8 mouse cellular contexts compared by ENCODE assay signal in genomic region chr6:136465959-136466381, GRCm38 (mm10). TPM values are rescaled to one million over a fixed set of nuclear protein-coding genes. Genes with fewer than 3 reads are reported as not detected.
A peak's percentile ranks its signal among the peaks of the same experiment; 100 is the strongest.
DNase-seq lines count a peak whose midpoint lies in the region; ATAC-seq and TF ChIP-seq lines count a peak whose summit lies in the region.

No protein-coding gene starts in this region.

- 11% methylated on average over 8 of the region's 8 CpGs for WGBS in heart, embryonic 14.5 days
- 25% methylated on average over 8 of the region's 8 CpGs for WGBS in liver, embryonic 16.5 days (ENCODE audit: insufficient replicate concordance)
- 27% methylated on average over 8 of the region's 8 CpGs for WGBS in neural tube, embryonic 15.5 days

- peaks cover 41% of the 10 kb centered on the region for H3K9me3 ChIP-seq in E14TG2a.4 (ENCODE audit: low read length)
- no peaks in the 10 kb centered on the region for H3K9me3 ChIP-seq in heart, embryonic 14.5 days (ENCODE audit: control insufficient read depth, low read length)
- H3K9me3 ChIP-seq in liver, embryonic 16.5 days (replicated peaks; ENCODE audit: control insufficient read depth, low read length) = no peaks in the 10 kb centered on the region
- H3K9me3 ChIP-seq in neural tube, embryonic 15.5 days (replicated peaks) = no peaks in the 10 kb centered on the region

- peak; percentile 60 for TF ChIP-seq CTCF in E14TG2a.4 (conservative IDR thresholded peaks at IDR 0.05; ENCODE audit: low read length)
- peak; percentile 58 for TF ChIP-seq CTCF in bone marrow macrophage, adult 2 months (IDR thresholded peaks at IDR 0.05; ENCODE audit: low read depth, low read length)

- peak overlapping the region; percentile 47 for H3K4me2 ChIP-seq in heart, embryonic 14.5 days (ENCODE audit: low read length)
- peak overlapping the region; percentile 44 for H3K4me2 ChIP-seq in liver, embryonic 16.5 days (ENCODE audit: low read depth, low read length)
- H3K4me2 ChIP-seq in neural tube, embryonic 15.5 days = no peak overlapping the region

- peaks cover 16% of the 10 kb centered on the region for H3K36me3 ChIP-seq in E14TG2a.4 (ENCODE audit: insufficient read depth, low read length)
- no peaks in the 10 kb centered on the region for H3K36me3 ChIP-seq in heart, embryonic 14.5 days (ENCODE audit: control insufficient read depth, insufficient read depth, low read length)
- H3K36me3 ChIP-seq in liver, embryonic 16.5 days (ENCODE audit: control insufficient read depth, insufficient read depth) = no peaks in the 10 kb centered on the region
- H3K36me3 ChIP-seq in neural tube, embryonic 15.5 days = no peaks in the 10 kb centered on the region

- peaks cover 64% of the 10 kb centered on the region for H3K4me1 ChIP-seq in E14TG2a.4 (replicated peaks; ENCODE audit: low read depth, low read length)
- H3K4me1 ChIP-seq in bone marrow macrophage, adult 2 months (ENCODE audit: control insufficient read depth, insufficient read depth, low read length) = peaks cover 22% of the 10 kb centered on the region
- peaks cover 29 to 37% of the 10 kb centered on the region in 2 experiments for H3K4me1 ChIP-seq in heart, embryonic 14.5 days (ENCODE audit: control insufficient read depth in 2 of 2, insufficient read depth in 2 of 2, low read length in 2 of 2)
- peaks cover 64% of the 10 kb centered on the region for H3K4me1 ChIP-seq in liver, embryonic 16.5 days (ENCODE audit: control insufficient read depth, low read depth, low read length)
- peaks cover 31% of the 10 kb centered on the region for H3K4me1 ChIP-seq in neural tube, embryonic 15.5 days

- TF ChIP-seq POLR2A in bone marrow macrophage, adult 2 months (IDR thresholded peaks at IDR 0.05; ENCODE audit: borderline replicate concordance, low read depth, low read length) = no peak

- DNase-seq in fibroblast of lung, adult 2 months (ENCODE audit: low read depth) = peak; percentile 89
- DNase-seq in kidney, postnatal 10 days = peak; percentile 82
- peak; percentile 63 to 78 for DNase-seq in thymus, postnatal 10 days (ENCODE audit: low spot score in 2 of 2)

- no peak for ATAC-seq in heart, embryonic 14.5 days (ENCODE audit: insufficient number of reproducible peaks, insufficient read depth, low FRiP score, low read depth)
- no peak for ATAC-seq in liver, embryonic 16.5 days (ENCODE audit: low read depth)
- no peak for ATAC-seq in neural tube, embryonic 15.5 days (ENCODE audit: low FRiP score)

- H3K9ac ChIP-seq in heart, embryonic 14.5 days (ENCODE audit: low read length) = no peak overlapping the region
- peak overlapping the region; percentile 26 for H3K9ac ChIP-seq in liver, embryonic 16.5 days (ENCODE audit: low read depth, low read length)
- no peak overlapping the region for H3K9ac ChIP-seq in neural tube, embryonic 15.5 days (replicated peaks)

- H3K4me3 ChIP-seq in E14TG2a.4 (replicated peaks; ENCODE audit: low read length) = no peak overlapping the region
- H3K4me3 ChIP-seq in bone marrow macrophage, adult 2 months (ENCODE audit: insufficient read depth, low read length) = no peak overlapping the region
- no peak overlapping the region for H3K4me3 ChIP-seq in heart, embryonic 14.5 days (ENCODE audit: control insufficient read depth in 1 of 2, insufficient read depth in 1 of 2, low read depth in 1 of 2, low read length in 2 of 2)
- H3K4me3 ChIP-seq in liver, embryonic 16.5 days (ENCODE audit: low read depth, low read length) = peak overlapping the region; percentile 17; the same call in 1 of the 2 replicates
- no peak overlapping the region for H3K4me3 ChIP-seq in neural tube, embryonic 15.5 days (replicated peaks)

- no peak overlapping the region for H3K27ac ChIP-seq in bone marrow macrophage, adult 2 months (ENCODE audit: insufficient read depth, low read depth, low read length)
- peak overlapping the region; percentile 53 to 94 for H3K27ac ChIP-seq in heart, embryonic 14.5 days (replicated peaks in 1 of 2; ENCODE audit: control insufficient read depth in 1 of 2, insufficient read depth in 1 of 2, low read depth in 2 of 2, low read length in 2 of 2)
- H3K27ac ChIP-seq in liver, embryonic 16.5 days (ENCODE audit: low read length) = peak overlapping the region; percentile 35; the same call in 1 of the 2 replicates
- peak overlapping the region; percentile 92; the same call in 1 of the 2 replicates for H3K27ac ChIP-seq in neural tube, embryonic 15.5 days (replicated peaks)

- no peaks in the 10 kb centered on the region for H3K27me3 ChIP-seq in E14TG2a.4 (ENCODE audit: insufficient read depth, low read length)
- H3K27me3 ChIP-seq in heart, embryonic 14.5 days (ENCODE audit: control insufficient read depth, insufficient read depth, low read length) = no peaks in the 10 kb centered on the region
- no peaks in the 10 kb centered on the region for H3K27me3 ChIP-seq in liver, embryonic 16.5 days (ENCODE audit: control insufficient read depth, insufficient read depth, low read depth, low read length)
- H3K27me3 ChIP-seq in neural tube, embryonic 15.5 days (replicated peaks) = no peaks in the 10 kb centered on the region

RNA-seq across cellular contexts. Expression of gene Atf7ip, which starts 40.0 kb away (rescaled TPM):
- 34.7 and 37.2 TPM in 2 replicates for polyA plus RNA-seq in bone marrow macrophage, adult 2 months (2012; ENCODE audit: insufficient read depth, insufficient read length, missing spikeins)
- 40.8 and 47.0 TPM in 2 replicates for polyA plus RNA-seq in heart, embryonic 14.5 days (2014; fragmentation: Nextera tagmentation; extraction: Ambion mirVana)
- polyA plus RNA-seq in liver, embryonic 16.5 days (2015; fragmentation: Nextera tagmentation; extraction: Ambion mirVana) = 15.9 and 18.0 TPM in 2 replicates
- 33.5 and 36.0 TPM in 2 replicates for polyA plus RNA-seq in neural tube, embryonic 15.5 days (2015; fragmentation: Nextera tagmentation; extraction: Ambion mirVana)

RNA-seq across cellular contexts. Expression of gene E330021D16Rik, which starts 50.6 kb away (rescaled TPM):
- polyA plus RNA-seq in bone marrow macrophage, adult 2 months (2012; ENCODE audit: insufficient read depth, insufficient read length, missing spikeins) = not detected in 2 replicates
- polyA plus RNA-seq in heart, embryonic 14.5 days (2014; fragmentation: Nextera tagmentation; extraction: Ambion mirVana) = not detected in 2 replicates
- 0.27 and 0.45 TPM in 2 replicates for polyA plus RNA-seq in liver, embryonic 16.5 days (2015; fragmentation: Nextera tagmentation; extraction: Ambion mirVana)
- polyA plus RNA-seq in neural tube, embryonic 15.5 days (2015; fragmentation: Nextera tagmentation; extraction: Ambion mirVana) = 0.13 TPM in 1 of 2 replicates, not detected in the other
